Mouse (Mus musculus) intestine, embryonic 16.5 days (tissue): Measurements from ENCODE around the gene Cyp4f14. TPM values are rescaled to one million over a fixed set of nuclear protein-coding genes. Genes with fewer than 3 reads are reported as not detected.
"Not testable (repeated sequence)": the region's sequence is repeated elsewhere in the genome, so short reads cannot be mapped to it uniquely, and the experiment has no call there.

ENCODE experiments used
- ATAC-seq: fragments of 200-750 bp; cut with Nextera tagmentation; 2 replicates; pipeline ENCODE4 v1.8.0; 2017; ENCODE audit warnings: moderate TSS enrichment, moderate library complexity
- H3K27ac ChIP-seq: fragments of 300-500 bp; sonication (generic); 2 replicates; pipeline ENCODE4 v1.5.1; 2014; ENCODE audit warnings: mild to moderate bottlenecking, low read length
- H3K27me3 ChIP-seq: fragments of 300-500 bp; sonication (generic); replicated peaks from 2 replicates; pipeline ENCODE4 v1.6.1; 2014; ENCODE audit warnings: low read length, control low read depth, mixed read lengths; ENCODE audit not compliant: control insufficient read depth, insufficient read depth
- H3K36me3 ChIP-seq: fragments of 300-500 bp; sonication (generic); 2 replicates; pipeline ENCODE4 v1.6.1; 2014; ENCODE audit warnings: low read length, control low read depth; ENCODE audit not compliant: control insufficient read depth, insufficient read depth
- H3K4me1 ChIP-seq: fragments of 300-500 bp; sonication (generic); 2 replicates; pipeline ENCODE4 v1.6.1; 2014; ENCODE audit warnings: low read length, control low read depth, mixed read lengths; ENCODE audit not compliant: control insufficient read depth, insufficient read depth
- H3K4me2 ChIP-seq: fragments of 300-500 bp; sonication (generic); 2 replicates; pipeline ENCODE4 v1.6.1; 2014; ENCODE audit warnings: low read depth, low read length, control low read depth
- H3K4me3 ChIP-seq: fragments of 300-500 bp; sonication (generic); 2 replicates; pipeline ENCODE4 v1.5.1; 2014; ENCODE audit warnings: mild to moderate bottlenecking, low read length
- H3K9ac ChIP-seq: fragments of 300-500 bp; sonication (generic); 2 replicates; pipeline ENCODE4 v1.6.1; 2014; ENCODE audit warnings: low read depth, low read length
- H3K9me3 ChIP-seq: fragments of 300-500 bp; sonication (generic); 2 replicates; pipeline ENCODE4 v1.6.1; 2016; ENCODE audit warnings: low read length, control low read depth; ENCODE audit not compliant: control insufficient read depth
- WGBS: fragments of 180-500 bp; shearing (Covaris S2); extraction: QIAGEN DNeasy Blood & Tissue Kit; methylation state at CpG from one replicate; pipeline ENCODE4 v1.1.7; 2014; 5-methylcytosine and 5-hydroxymethylcytosine counted together
- polyA plus RNA-seq: library from polyadenylated mRNA; unstranded; fragments of >200 nt; fragmentation: Nextera tagmentation; extraction: Ambion mirVana; gene quantifications from 2 replicates; pipeline ENCODE4 v1.2.1, GENCODE M21; 2015

Gene Cyp4f14
- polyA plus RNA-seq, 1 experiment from 2014 or later = 5.0 TPM

DNA sequence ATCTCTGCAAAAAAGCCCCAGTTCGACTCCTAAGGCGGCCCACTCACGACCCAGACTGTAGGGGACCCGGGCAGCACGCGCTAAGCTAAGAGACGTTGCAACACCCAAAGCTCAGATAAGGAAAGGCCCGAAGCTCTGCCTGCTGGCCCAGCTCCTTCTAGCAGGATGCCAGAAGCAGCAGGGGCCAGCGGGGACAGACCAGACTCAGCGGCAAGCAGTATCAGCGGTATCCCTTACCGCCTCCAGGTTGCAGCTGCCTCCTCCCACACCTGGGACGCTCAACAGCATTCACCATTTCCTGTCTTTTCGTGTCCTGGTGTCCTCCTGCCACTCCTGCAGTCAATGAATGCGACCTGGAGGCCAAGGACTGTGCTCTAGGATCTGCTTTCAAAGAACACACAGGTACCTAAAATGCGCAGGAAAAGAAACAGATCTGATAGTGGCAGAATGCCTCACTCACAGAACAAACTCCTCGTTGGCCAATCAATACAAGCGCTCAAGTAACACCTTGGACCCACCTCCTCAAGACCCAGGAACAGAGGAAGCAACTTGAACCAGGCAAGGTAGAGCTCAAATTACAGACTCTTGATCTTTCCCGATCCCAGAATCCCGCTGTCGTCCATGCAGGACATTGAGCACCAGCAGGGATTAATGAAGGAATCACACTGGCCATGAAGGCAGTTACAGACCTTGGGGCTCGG is 39.5 kb downstream of the Cyp4f14 start:
- peak; percentile 88 for ATAC-seq
- peak overlapping the region; percentile 48 for H3K4me2 ChIP-seq
- H3K4me1 ChIP-seq = no peaks in the 10 kb centered on the region
- 6% methylated on average over 22 of the region's 22 CpGs for WGBS
- peaks cover 2% of the 10 kb centered on the region; the same call in 1 of the 2 replicates for H3K36me3 ChIP-seq
- 0 out of 2 replicates have a peak overlapping the region, but pooled peaks have one; percentile 6 for H3K27ac ChIP-seq
- peak overlapping the region; percentile 42 for H3K9ac ChIP-seq
- no peaks in the 10 kb centered on the region for H3K9me3 ChIP-seq
- H3K27me3 ChIP-seq = no peaks in the 10 kb centered on the region
- peak overlapping the region; percentile 24 for H3K4me3 ChIP-seq

DNA sequence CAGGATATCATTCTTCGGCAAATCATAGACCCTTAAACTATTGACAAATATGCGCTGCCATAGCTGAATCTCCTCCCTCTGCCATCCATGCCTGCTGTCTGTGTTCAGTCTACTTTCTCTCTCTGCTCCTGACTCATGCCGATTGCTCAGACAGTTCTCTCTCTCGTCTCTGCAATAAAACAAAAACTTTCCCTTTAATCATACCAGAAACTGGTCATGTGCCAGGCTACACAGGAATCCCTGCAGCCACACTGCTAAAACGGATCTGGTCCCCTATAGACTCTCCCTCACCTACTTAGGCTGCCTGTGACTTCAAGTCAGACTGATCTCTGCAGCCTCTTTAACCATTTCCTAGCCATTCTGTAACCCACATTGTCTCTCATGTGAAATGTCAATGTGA is 44.4 kb downstream of the Cyp4f14 start:
- Histone ChIP-seq H3K9ac (no peak overlapping the region), H3K4me3 (no peak overlapping the region), H3K4me2 (no peak overlapping the region), H3K9me3 (no peaks in the 10 kb centered on the region), H3K27me3 (no peaks in the 10 kb centered on the region), H3K27ac (no peak overlapping the region), H3K4me1 (no peaks in the 10 kb centered on the region), H3K36me3 (no peaks in the 10 kb centered on the region)
- 60% methylated on average over 5 of the region's 5 CpGs for WGBS
- no peak for ATAC-seq

DNA sequence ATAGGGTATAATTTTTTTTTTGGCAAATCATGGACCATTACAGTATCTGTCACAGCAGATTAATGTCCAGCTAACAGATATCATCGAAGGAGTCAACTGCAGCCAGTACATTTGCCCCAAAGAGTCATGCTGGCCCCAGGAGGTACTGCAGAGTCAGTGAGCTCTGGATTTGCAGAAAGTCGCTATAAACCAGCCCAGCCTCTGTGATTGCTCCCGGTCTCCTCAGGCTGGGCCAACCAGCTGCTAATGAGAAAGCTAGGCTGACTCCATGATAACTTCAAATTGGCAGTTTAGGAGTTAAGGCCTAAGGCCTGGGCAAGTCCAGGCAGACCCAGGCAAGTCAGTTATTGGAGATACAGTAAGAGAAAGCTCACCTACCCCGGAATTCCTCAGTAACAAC is 45.1 kb downstream of the Cyp4f14 start:
- Histone ChIP-seq H3K27ac (no peak overlapping the region), H3K27me3 (no peaks in the 10 kb centered on the region), H3K9ac (no peak overlapping the region), H3K4me3 (no peak overlapping the region), H3K9me3 (no peaks in the 10 kb centered on the region), H3K4me2 (no peak overlapping the region), H3K36me3 (no peaks in the 10 kb centered on the region), H3K4me1 (no peaks in the 10 kb centered on the region)
- ATAC-seq = no peak
- 69% methylated on average over 4 of the region's 4 CpGs for WGBS

- Histone ChIP-seq H3K27me3 (no peaks in the 10 kb centered on the region), H3K9me3 (no peaks in the 10 kb centered on the region), H3K4me2 (no peak overlapping the region), H3K9ac (no peak overlapping the region), H3K4me1 (no peaks in the 10 kb centered on the region), H3K27ac (no peak overlapping the region), H3K4me3 (no peak overlapping the region), H3K36me3 (no peaks in the 10 kb centered on the region)
- ATAC-seq = no peak
- 88% methylated on average over 1 of the region's 1 CpGs for WGBS
These were observed 45.7 kb downstream of the Cyp4f14 start for GRCm38 (mm10) chr17:32871483-32871882.

- not testable (repeated sequence) for H3K36me3 ChIP-seq, H3K4me2 ChIP-seq, H3K4me3 ChIP-seq, H3K27me3 ChIP-seq, H3K27ac ChIP-seq, H3K9ac ChIP-seq, ATAC-seq, H3K9me3 ChIP-seq, H3K4me1 ChIP-seq
- 66% methylated on average over 3 of the region's 7 CpGs for WGBS
These were observed 49.9 kb downstream of the Cyp4f14 start for GRCm38 (mm10) chr17:32867266-32867665.

GRCm38 (mm10) chr17:32856713-32857112 is 60.4 kb downstream of the Cyp4f14 start:
- 67% methylated on average over 2 of the region's 6 CpGs for WGBS
- H3K27ac ChIP-seq = not testable (repeated sequence)

More at GRCm38 (mm10) chr17:32856713-32857112, 60.4 kb downstream of the Cyp4f14 start:
- H3K27me3 ChIP-seq, H3K4me3 ChIP-seq, H3K4me2 ChIP-seq, H3K36me3 ChIP-seq, H3K9ac ChIP-seq, ATAC-seq, H3K9me3 ChIP-seq, H3K4me1 ChIP-seq: not testable (repeated sequence)

Other genes starting within 250 kb of the Cyp4f14 start
- 0.26 and 0.28 TPM in 2 replicates for gene Cyp4f15, start 231.7 kb downstream of the Cyp4f14 start, polyA plus RNA-seq
- 26.5 and 27.0 TPM in 2 replicates for gene Zfp871, start 129.1 kb downstream of the Cyp4f14 start, polyA plus RNA-seq
- gene Zfp811, start 107.4 kb downstream of the Cyp4f14 start, polyA plus RNA-seq = 3.0 and 3.4 TPM in 2 replicates
- 8.2 and 9.8 TPM in 2 replicates for gene Zfp799, start 87.1 kb downstream of the Cyp4f14 start, polyA plus RNA-seq
- gene Zfp870, start 25.7 kb downstream of the Cyp4f14 start, polyA plus RNA-seq = 5.9 and 7.3 TPM in 2 replicates
- gene Cyp4f13, start 30.1 kb upstream of the Cyp4f14 start, polyA plus RNA-seq = 30.5 and 36.7 TPM in 2 replicates
- gene Zfp472, start 48.5 kb upstream of the Cyp4f14 start, polyA plus RNA-seq = 9.6 and 11.5 TPM in 2 replicates
- gene Zfp952, start 75.8 kb upstream of the Cyp4f14 start, polyA plus RNA-seq = 8.2 TPM in 2 replicates
- gene Zfp763, start 116.1 kb upstream of the Cyp4f14 start, polyA plus RNA-seq = 8.4 and 8.9 TPM in 2 replicates
- not detected in 2 replicates for gene 4921501E09Rik, start 150.7 kb upstream of the Cyp4f14 start, polyA plus RNA-seq
- 5.1 and 5.2 TPM in 2 replicates for gene Zfp563, start 172.0 kb upstream of the Cyp4f14 start, polyA plus RNA-seq
- not detected in 2 replicates for gene Morc2b, start 222.3 kb upstream of the Cyp4f14 start, polyA plus RNA-seq